Mouse (Mus musculus) adipocyte (in vitro differentiated cells): ENCODE measurements around the gene Lamc1.
A peak's percentile ranks its signal among the peaks of the same experiment; 100 is the strongest.
"Not testable (repeated sequence)": the region's sequence is repeated elsewhere in the genome, so short reads cannot be mapped to it uniquely, and the experiment has no call there.

Experiments
- DNase-seq: peaks from one replicate; pipeline ENCODE4 v3.0.0-alpha.2; 2016; ENCODE audit warnings: low spot score

Lamc1 gene

DNA sequence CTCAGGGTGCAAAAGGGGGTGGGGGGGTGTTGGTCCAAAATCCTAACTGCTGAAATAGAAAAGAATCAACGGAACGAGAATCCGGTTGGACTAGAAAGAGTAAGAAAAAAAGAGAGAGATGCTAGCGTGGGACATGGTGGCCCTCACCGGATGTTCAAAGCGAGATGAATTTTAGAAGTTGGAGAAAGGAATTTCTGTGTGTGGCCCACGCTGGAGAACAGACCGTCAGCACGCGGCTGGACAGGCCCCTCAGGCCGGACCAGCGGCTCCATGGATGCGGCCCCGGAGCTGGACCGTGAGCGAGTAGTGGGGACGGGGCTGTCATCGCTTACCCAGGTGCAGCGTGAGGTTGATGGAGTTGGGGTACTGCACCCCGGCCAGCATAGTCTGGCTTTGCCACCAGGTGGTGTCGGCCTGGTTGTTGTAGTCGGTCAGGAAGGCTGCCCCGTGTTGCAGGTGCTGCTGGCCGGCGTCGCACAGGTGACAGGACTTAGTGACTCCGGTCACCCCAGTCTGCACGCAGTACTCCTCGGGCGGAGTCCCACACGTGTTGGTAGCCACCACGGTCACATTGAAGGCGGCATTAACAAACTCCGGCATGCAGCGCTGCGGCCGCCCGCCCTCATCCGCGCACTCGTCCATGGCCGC is 666 bp downstream of the Lamc1 start:
- DNase-seq, result peak; percentile 50

DNA sequence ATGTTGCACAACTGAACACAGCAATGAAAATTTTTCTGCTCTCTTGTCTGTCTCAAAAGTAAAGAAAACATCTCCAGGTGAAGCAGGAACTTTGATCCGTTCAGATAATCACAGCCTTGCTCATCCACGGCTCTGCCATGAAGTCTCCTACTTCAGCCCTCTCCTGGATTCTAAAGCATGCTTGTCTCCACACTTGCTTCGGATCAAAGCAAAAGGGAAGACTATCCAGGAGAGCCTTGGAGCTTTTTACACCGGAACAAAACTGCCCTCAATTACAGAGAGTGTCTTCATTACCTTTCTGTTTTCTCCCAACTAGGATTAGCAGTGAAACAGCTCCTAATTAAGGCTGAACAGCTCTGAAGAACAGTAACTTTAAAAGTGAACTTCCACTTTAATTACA is 1.4 kb downstream of the Lamc1 start:
- DNase-seq, result no peak

DNA sequence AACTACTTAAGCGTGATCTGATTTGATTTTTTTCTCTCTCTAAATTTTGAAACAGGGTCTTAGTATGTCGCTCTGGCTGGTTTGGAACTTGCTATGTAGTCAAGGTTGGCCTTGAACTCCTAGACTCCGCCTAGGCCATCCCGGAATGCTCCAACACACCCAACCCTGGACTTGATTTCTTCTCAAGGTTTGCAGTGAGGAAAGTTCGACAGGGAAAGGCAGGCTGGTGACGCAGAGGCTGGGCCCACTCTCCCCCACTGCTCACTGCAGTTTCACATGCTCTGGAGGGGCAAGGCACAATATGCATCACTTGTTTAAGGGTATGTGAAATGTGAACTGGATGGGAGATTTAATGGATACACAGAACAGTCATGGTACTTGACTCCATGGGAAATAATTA is 3.3 kb downstream of the Lamc1 start:
- DNase-seq, result no peak

DNA sequence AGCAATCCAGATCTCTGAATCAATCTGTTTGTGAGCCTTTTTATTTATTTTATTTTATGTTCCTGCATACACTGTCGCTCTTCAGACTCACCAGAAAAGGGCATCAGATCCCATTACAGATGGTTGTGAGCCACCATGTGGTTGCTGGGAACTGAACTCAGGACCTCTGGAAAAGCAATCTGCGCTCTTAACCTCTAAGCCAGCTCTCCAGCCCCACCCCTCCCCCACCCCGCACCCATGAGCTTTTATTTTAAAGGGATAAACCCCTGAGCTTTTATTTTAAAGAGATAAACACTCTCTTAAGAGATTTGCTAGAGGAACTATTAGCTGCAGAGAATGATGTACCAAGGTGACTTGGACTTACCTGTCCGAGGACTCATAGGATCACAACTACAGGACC is 5.5 kb downstream of the Lamc1 start:
- no peak for DNase-seq

DNA sequence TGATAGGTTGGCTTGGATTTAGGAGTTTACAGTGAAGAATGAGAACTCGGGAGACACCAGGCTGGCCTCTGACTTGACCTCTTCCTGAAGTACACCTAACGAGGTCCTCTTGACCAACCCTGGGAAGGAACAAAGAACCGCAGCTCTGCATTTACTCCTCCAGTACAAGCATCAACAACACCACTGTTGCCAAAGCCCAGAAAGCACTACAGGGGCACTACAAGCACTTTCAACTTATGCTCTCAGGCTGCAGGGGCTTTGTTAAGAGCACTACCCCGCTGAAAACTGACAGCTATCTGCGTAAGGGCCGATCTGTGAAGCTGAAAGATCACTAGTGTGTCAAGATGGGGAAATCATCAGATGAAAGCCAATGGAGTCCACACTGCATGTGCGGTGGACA is 6.4 kb downstream of the Lamc1 start:
- DNase-seq, result no peak

DNA sequence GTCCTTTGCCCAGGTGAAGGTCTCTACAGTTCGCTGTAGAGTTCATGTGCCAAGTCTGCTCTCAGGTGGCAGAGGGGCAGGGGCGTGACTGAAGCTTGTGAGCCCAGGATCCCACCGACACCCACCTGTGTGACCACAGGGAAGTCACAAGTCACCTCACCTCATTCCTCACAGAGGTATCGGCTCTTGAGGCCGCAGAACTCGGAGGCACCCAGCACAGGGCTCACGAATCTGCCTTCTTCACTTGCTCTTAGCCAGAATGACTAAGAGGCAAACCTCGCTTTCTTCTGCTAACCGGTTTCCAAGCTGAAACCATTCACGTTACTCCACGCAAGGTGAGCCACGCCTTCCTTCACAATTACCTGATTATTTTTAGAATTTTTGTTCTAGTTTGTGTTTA is 11.2 kb downstream of the Lamc1 start:
- DNase-seq, result no peak

DNA sequence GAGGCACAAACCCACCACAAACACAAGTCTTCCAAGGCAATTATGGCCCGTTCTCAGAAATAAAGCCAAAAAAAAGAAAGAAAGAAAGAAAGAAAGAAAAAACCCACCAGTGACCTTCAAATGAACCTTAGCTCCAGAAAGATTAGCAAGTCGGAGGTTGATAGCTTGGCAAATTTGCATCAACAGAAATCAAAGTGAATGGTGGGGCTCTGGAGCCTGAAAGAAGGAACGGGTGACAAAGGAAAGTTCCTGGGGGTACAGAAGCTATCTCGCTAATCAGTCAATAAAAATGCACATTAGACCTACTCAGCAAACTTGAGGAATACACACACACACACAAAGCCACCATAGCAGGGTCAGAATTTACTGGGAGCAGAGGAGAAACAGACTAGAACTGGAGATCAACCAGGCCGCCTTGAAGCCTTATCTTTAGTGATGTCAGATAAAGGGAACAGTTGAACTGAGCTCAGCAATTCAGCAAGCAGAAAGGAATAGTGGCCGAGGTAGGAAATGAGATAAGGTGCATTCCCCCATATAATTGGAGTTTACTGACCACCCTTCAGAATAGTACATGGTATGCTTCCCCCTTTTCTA is 11.9 kb downstream of the Lamc1 start:
- no peak for DNase-seq

DNA sequence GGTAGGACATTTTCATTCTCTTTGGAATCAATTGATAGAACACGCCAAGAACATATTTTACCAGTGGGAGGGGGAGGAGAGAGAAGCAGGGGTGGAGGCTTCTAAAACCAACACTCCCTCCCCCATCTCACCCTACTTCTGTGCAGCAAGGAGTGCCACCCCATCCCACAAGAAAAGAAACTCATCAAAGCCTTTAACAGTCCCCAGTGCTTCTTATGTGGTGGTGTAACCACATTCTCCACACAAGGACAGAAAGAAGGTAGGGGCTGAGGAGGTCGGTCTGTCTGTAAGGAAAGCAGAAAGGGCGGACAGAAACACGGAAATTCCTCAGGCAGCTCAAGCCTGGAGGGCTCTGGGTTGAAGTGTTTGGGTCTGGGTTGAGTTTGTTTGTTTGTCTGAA is 12.5 kb downstream of the Lamc1 start:
- DNase-seq, result no peak

DNA sequence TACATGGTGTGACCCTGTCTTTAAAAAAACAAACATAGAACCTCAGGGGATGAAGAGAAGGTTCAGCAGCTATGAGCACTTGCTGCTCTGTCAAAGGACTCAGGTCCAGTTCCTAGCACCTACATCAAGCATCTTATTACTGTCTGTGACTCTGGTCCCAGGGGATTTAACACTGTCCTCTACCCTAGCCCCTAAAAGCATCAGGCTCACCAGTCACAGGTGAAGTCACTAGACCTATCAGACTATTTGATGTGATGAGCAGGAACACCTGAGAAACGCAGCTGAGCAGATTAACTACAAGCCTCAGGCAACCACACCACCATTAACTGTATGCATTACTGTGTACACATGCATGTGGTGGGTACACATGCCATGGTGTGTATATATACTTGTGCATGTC is 13.8 kb downstream of the Lamc1 start:
- DNase-seq, result no peak

DNA sequence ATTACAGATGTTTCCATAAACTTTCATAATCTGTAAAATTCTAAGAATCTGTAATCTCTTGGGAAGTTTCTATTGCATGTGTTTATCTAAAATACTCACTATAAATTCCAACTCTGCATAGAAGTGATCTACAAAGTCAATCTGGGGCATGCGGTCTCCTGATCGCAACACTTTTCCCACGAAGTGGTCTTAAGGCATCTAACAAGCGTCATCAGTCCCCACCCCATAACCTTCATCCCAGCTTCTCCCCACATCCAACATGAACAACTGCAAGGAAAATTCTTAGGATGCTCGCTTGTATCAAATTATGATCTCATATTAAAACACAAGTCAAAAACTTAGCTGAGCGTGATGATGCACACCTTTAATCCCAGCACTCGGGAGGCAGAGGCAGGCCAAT is 14.3 kb downstream of the Lamc1 start:
- no peak for DNase-seq

DNA sequence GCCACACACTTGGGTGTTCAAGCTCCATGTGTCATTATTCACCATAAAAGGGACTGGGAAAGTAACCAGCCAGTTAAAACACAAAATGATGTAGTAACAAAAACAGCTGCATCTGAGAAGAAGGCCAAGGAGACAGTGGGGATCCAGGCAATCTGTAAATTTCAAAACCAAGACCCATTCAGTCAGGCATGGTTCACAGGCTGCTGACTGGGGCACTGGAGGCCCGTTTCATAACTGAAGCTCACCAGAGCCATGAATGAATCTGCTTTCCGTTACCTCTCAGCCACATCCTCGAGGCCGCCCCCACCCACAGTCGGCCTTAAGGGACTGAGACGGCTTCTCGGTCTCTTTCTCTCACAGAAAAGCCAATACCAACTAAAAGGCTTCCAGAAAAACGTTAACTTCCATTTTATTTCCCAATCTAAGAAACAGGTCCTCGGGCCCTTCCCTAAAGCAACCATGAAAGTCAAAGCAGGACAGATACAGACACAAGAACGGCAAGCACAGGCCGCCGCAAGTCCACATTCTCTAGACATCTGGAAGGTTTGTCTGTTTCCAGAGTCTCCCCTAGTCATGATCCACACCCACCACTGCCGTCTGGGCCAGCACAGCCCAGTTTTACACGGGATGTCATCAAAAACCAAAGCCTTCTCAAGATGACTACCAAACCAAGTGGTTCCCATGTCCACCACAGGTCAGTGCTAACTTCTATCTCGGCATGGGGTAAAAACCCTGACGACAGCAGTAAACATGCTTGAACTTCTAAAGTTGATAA is 14.9 kb downstream of the Lamc1 start:
- peak; percentile 51 for DNase-seq

DNA sequence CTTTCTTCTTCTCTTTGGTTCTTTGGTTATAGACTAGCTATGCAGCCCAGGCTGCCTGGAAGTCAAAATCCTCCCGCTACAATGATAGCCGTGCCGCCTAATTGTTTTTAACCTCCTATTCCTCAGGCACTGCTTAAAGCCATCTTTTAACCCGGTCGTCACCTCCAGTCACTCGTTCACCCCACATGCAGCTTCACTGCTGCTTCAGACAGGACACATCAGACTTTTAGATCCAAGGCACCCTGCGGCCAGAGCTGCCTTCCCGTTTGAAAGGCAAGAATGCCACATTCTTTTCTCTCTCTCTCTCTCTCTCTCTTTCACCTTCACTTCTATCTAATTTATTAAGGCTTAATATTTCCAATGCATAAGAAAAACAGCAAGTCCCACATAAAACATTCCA is 15.6 kb downstream of the Lamc1 start:
- no peak for DNase-seq

DNA sequence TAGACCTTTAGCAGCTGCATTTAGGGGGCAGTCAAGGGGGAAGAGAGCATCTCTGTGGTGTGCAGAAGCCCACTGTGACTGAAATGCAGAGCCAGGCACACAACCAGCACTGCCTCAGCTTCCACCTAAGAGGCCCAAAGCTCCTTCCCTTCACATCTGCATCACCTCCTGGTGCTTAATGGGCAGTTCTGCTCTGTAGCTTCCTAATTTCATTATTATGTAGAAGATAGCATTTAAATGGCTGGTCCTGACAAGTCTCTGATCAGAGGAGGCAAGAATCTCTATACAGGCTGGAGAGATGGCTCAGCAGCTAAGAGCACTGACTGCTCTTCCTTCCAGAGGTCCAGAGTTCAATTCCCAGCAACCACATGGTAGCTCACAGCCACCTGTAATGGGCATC is 16.3 kb downstream of the Lamc1 start:
- no peak for DNase-seq

DNA sequence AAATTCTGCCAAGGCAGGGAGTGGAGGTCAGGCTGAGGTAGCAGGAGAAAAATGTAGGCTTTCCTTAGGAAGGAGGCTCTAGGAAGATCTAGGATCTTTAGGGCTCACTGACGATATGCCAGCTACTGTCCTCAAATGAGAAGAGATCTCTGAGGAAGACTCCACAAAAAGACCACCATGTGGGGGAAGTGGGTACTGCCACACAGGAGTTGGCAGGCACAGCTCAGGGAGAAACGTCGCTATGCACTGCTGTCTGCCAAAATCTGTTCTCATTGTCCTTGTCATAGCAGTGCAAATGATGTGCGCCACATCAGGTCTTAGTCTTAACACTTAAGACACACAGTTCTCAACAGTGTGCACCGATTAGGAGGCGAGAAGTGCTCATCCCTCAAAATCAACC is 17.5 kb downstream of the Lamc1 start:
- DNase-seq, result no peak

DNA sequence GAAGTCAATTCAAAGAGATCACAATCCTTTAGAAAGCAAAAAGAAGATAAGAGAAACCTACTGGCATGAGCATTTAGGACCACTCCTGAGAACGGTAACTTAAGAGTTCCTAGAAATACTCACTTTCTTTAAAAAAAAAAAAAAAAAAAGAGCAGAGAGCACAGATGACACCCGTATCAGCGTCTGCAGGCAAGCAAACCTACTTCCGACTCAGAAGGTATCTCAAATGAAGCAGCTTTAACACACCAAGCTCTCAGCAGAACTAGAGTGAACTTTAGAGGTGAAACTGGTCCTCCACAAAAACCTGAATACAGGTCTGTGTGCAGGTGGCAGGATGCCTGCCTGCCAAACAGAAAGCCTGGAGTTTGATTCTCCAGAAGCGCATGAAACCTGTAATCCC is 19.6 kb downstream of the Lamc1 start:
- DNase-seq, result no peak

DNA sequence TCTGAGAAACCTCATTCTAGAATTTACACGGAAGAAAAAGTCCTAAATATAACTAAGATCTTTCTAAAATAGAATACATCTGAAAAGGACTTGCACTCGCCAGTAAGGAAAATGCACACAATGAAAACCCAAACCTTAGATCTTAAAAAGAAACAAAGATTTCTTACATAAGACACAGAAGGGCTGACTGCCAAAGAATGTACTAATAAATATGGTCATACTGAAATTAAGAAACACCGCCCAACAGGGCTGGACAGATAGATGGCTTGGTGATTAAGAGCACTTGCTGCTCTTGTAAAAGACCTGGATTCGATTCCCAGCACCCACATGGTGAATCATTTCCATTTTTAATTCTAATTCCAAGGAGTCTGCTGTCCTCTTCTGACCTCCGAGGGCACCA is 22.4 kb downstream of the Lamc1 start:
- peak; percentile 68 for DNase-seq

DNA sequence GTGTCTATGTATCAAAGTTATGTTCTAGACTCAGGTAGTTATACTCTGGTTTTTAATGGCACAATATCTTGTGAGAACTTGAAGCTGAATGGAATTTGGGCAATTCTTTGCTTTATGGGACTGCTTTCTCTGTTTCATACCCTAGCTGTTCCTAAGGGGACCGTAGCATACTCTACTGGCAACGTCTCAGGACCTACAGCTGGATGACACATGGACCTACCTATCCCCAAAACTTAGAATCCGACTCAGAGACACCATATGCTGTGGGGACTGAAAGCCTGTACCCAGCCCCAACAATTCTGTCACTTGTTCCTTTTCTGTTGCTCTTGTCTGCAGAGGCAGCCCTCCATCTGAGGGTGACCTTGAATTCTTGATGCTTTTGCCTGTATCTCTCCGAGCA is 23.3 kb downstream of the Lamc1 start:
- no peak for DNase-seq

DNA sequence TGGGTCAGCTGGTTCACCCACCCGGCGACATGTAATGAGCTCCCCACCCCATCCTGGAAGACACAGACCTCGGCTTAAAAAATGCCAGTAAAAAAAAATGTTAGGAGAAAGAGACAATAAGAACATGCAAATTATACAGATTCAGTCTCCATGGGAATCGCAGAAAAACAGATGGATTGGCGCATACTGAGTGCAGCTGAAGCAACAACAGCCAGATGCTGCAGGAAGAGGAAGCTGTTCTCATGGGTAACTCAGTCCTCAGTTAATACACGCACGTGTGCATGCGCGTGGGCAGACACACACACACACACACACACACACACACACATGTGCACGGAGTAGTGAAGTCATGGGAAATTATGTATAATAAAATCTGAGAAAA is 23.7 kb downstream of the Lamc1 start:
- DNase-seq, result peak; percentile 63

DNA sequence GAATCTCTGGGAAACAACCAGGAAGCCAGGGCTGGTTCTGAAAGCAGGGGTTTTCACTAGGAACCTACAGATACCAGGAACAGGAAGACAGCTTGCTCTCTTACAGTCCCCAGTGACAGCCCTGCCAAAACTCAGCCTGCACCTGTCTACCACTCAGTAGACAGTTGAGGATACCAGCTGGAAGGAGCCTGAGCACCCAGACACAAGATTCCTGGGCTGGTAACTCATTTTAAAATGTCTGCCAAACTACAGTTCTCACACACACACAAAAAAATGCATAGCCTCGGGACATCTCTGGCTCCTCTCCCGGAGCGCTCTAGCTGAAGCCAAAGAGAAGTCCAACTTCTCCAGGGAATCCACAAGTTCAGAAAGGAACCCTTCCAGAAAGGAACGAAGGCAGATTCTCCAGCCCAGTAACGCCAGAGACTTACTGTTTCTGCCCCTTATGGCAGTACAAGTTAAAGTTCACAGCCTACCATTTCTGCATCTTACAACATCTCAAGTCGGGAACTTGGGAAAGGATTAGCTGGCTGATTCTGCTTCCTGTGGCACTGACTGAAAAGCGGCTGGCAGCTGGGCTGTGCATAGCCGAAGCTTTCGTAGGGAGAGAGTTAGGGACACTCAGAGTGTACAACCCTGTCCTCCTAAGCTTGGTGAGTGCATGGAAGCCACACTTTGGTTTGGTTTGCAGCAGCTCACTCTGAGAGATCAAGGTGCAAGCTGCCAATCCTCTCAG is 24.2 kb downstream of the Lamc1 start:
- peak; percentile 96 for DNase-seq

DNA sequence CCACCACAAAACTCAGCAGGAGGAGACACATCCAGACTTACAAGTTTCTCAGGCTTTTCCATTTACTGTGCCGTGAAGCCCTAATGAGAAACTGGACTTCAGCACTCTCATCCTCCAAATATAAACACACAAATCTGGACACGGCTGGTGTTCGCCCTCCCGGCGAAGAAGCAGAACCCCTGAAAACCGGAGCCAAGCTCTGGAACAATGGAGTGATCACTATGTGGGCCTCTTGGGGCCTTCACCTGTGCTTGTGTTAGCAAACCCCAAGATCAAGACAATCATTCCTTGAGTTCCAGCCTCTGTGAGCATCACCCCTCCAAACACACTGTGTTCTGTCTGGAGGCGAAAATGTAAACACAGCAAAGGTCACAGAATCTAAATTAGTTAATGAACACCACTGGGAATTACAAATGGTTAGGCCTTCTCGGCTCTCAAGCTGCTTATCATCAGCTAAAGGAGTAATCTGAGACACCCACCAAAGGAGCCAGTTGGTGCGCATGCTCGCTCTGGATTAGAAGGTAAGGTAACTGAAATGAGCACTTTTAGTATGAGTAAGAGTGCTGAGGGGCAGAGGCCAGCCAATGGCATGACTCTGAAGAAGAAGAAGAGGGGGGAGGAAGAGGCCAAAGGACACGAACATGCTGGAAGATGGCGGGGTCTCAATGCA is 24.9 kb downstream of the Lamc1 start:
- DNase-seq, result no peak

DNA sequence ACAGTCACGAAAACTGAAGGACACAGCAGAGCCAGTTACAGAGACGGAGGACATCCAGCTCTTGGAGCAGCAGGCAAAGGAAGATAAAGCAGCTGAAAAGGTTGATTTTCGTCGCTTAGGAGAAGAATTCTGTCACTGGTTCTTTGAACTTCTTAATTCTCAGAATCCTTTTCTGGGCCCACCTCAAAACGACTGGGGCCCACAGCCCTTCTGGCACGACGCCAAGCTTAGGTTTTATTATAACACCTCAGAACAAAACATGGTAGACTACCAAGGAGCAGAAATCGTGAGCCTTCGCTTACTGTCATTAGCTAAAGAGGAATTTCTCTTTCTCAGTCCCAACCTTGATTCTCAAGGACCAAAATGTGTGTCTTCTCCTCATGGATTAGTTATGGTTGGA is 26.9 kb downstream of the Lamc1 start:
- DNase-seq, result not testable (repeated sequence)

DNA sequence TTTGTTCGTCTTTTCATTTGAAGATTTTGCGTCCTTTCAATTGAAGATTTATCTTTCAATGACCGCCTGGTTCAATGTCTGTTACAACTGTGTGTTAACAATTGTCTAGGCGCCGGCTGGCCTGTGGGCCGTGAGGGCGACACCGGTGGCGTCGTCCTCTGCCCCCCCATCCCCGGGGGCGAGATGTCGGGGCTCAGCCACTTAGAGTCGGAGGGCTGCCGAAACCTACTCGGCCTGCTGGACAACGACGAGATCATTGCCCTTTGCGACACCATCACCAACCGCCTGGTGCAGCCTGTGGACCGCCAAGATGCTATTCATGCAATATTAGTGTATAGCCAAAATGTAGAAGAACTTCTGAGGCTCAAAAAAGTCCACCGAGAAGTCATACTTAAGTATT is 27.3 kb downstream of the Lamc1 start:
- DNase-seq, result not testable (repeated sequence)
